Mouse (Mus musculus) ES-Bruce4 (cell line): ENCODE results near the gene Shisa8.

Experiments
- CTCF ChIP-seq: IDR thresholded peaks from one replicate; pipeline ENCODE4 v1.8.1; 2011; ENCODE audit warnings: low read depth, low read length
- EP300 ChIP-seq: IDR thresholded peaks from 2 replicates; pipeline ENCODE4 v1.6.1; 2011; ENCODE audit warnings: low read depth, low read length; ENCODE audit not compliant: insufficient read depth
- POLR2A ChIP-seq: IDR thresholded peaks from one replicate; pipeline ENCODE4 v1.8.1; 2011; ENCODE audit warnings: low read length; ENCODE audit not compliant: insufficient read depth

GRCm38 (mm10) chr15:82161965-82162600 is 50.5 kb downstream of the Shisa8 start:
- TF ChIP-seq CTCF (no peak), POLR2A (no peak), EP300 (no peak)
